Mouse (Mus musculus) midbrain, embryonic 13.5 days (tissue): ENCODE measurements at regions not wholly inside any gene's neighbourhood (a gene's known extent, or its start where the extent isn't known, plus 50 kb on each side); places are given as distances from the start of the nearest gene placed in this dataset.

ENCODE experiments used
- ATAC-seq: fragments of 200-750 bp; cut with Nextera tagmentation; 2 replicates; pipeline ENCODE4 v1.8.0; 2017; ENCODE audit warnings: mild to moderate bottlenecking, moderate TSS enrichment, moderate library complexity
- H3K27ac ChIP-seq: fragments of 300-500 bp; sonication (generic); 2 replicates; pipeline ENCODE4 v1.5.1; 2015; ENCODE audit warnings: inconsistent platforms, mild to moderate bottlenecking, moderate library complexity
- H3K27me3 ChIP-seq: fragments of 300-500 bp; sonication (generic); 2 replicates; pipeline ENCODE4 v1.6.1; 2015; ENCODE audit warnings: mild to moderate bottlenecking, inconsistent platforms
- H3K36me3 ChIP-seq: fragments of 300-500 bp; sonication (generic); 2 replicates; pipeline ENCODE4 v1.6.1; 2015; ENCODE audit warnings: mild to moderate bottlenecking, inconsistent platforms
- H3K4me1 ChIP-seq: fragments of 300-500 bp; sonication (generic); replicated peaks from 2 replicates; pipeline ENCODE4 v1.6.1; 2015; ENCODE audit warnings: inconsistent platforms
- H3K4me2 ChIP-seq: fragments of 300-500 bp; sonication (generic); replicated peaks from 2 replicates; pipeline ENCODE4 v1.6.1; 2015; ENCODE audit warnings: moderate library complexity, mild to moderate bottlenecking, inconsistent platforms
- H3K4me3 ChIP-seq: fragments of 300-500 bp; sonication (generic); replicated peaks from 2 replicates; pipeline ENCODE4 v1.5.1; 2015; ENCODE audit warnings: mild to moderate bottlenecking, inconsistent platforms
- H3K9ac ChIP-seq: fragments of 300-500 bp; sonication (generic); replicated peaks from 2 replicates; pipeline ENCODE4 v1.6.1; 2015; ENCODE audit warnings: mild to moderate bottlenecking, inconsistent platforms
- H3K9me3 ChIP-seq: fragments of 300-500 bp; sonication (generic); 2 replicates; pipeline ENCODE4 v1.6.1; 2016; ENCODE audit warnings: mild to moderate bottlenecking, inconsistent platforms
- WGBS: fragments of 180-500 bp; shearing (Covaris S2); methylation state at CpG from one replicate; pipeline ENCODE4 v1.1.7; 2015; 5-methylcytosine and 5-hydroxymethylcytosine counted together

DNA sequence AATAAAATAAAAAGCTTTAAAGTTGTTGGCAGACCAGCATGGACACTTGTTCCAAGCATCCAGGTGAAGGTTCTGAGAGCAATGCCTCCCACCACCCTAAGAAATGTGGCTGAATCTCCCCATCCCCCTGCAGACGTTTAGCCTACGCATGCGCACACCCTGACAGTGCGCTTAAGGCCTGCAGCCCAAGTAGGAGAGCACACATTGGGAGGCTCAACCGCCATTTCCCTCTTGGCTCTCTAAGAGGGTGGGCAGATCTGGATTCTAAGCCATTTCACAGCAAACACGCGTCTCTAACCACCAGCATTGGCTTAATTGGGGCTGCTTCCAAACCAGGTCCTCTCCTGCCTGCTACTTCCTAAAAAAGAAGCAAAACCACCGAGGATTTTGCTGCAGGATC, 106.6 kb downstream of the Barhl2 start:
- Histone ChIP-seq H3K4me2 (no peak overlapping the region), H3K36me3 (no peaks in the 10 kb centered on the region), H3K9me3 (no peaks in the 10 kb centered on the region), H3K9ac (no peak overlapping the region), H3K27ac (no peak overlapping the region), H3K4me1 (peaks cover 4% of the 10 kb centered on the region), H3K27me3 (peaks cover 15% of the 10 kb centered on the region), H3K4me3 (no peak overlapping the region)
- WGBS, result 84% methylated on average over 8 of the region's 8 CpGs
- no peak for ATAC-seq

DNA sequence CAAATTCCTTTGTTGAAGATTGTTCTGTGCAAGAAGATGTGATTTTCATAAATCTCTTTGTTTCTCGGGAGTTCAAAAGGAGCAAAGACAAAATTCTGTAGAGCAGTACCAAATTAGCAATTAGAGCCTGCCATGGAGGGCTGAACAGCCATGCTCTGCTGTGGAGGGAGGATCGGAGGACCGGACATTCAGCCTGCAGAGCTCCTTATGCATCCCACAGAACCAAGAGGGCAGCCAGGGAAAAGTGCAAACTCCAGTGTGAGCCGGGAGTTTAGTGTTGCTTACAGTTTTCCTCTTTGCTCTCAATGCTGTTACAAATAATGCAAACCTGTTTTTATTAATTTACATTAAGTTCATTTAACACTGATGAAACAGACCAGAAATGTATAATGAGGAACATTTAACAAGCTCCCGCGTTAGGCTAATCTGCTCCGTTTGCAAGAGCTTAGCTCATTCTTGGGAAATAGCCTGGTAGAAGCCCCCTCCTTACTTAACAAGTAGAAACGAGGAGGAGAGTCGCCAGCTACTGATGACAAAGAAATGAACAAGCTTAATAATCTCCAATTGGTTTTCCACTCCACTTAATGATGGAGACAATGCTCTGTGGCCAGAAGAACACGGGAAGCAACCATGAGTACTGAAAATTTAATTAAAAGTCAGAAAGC, 108.0 kb downstream of the Barhl2 start:
- peaks cover 4% of the 10 kb centered on the region for H3K4me1 ChIP-seq
- H3K27ac ChIP-seq, result no peak overlapping the region
- no peak overlapping the region for H3K4me2 ChIP-seq
- no peaks in the 10 kb centered on the region for H3K36me3 ChIP-seq
- ATAC-seq, result no peak
- H3K4me3 ChIP-seq, result no peak overlapping the region
- peaks cover 17% of the 10 kb centered on the region for H3K27me3 ChIP-seq
- H3K9me3 ChIP-seq, result no peaks in the 10 kb centered on the region
- no peak overlapping the region for H3K9ac ChIP-seq
- 27% methylated on average over 10 of the region's 10 CpGs for WGBS

DNA sequence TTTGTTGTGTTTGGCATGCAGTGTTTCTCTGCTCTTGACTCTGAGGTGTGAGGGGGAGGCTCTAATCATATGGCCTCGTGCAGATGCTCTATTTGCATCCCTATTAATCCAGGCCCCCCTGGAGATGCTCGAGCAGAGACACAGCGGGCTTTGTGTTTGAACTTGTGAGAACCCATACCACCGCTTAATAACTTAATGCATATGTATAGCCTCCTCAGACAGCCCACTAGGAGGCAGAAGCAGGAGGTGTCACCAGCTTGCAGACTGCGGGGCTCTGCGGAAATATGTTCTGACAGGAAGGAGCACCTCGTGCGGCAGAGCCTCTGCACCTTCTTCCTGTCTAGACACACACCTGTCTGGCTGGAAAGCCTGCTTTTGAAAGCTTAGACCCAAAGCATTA, 113.7 kb downstream of the Barhl2 start:
- 7% methylated on average over 8 of the region's 8 CpGs for WGBS
- peak overlapping the region; percentile 36 for H3K4me2 ChIP-seq
- ATAC-seq, result peak; percentile 83

DNA sequence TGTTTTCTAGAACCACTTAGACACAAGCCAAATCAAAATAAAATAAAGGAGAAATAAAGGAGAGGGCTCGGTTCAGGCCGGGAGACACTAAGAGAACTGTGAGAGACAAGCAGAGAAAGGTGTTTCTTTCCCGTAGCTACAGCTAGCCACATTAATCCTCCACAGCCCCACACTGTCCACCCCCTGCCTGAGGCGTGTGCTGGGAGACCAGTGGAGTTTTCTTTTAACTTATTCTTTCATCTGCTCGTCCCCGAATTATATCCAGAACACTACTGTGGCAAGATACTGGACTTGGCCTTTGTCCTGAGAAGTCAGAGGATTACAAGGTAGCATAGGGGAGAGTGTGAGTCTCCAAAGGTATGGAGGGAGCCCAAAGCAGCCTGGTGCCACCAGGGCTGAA, 114.4 kb downstream of the Barhl2 start:
- H3K4me2 ChIP-seq, result peak overlapping the region; percentile 36
- H3K4me1 ChIP-seq, result peaks cover 13% of the 10 kb centered on the region
- WGBS, result 28% methylated on average over 6 of the region's 6 CpGs
- H3K9ac ChIP-seq, result peak overlapping the region; percentile 25; the same call in 1 of the 2 replicates
- no peaks in the 10 kb centered on the region for H3K36me3 ChIP-seq
- no peaks in the 10 kb centered on the region for H3K9me3 ChIP-seq
- no peak overlapping the region for H3K27ac ChIP-seq
- no peak overlapping the region for H3K4me3 ChIP-seq
- ATAC-seq, result peak; percentile 37; the same call in 1 of the 2 replicates
- H3K27me3 ChIP-seq, result peaks cover 26% of the 10 kb centered on the region

More for the DNA sequence above, 113.7 kb downstream of the Barhl2 start:
- Histone ChIP-seq H3K4me1 (peaks cover 13% of the 10 kb centered on the region), H3K9me3 (no peaks in the 10 kb centered on the region), H3K9ac (no peak overlapping the region), H3K27me3 (peaks cover 29% of the 10 kb centered on the region), H3K36me3 (no peaks in the 10 kb centered on the region), H3K4me3 (no peak overlapping the region), H3K27ac (no peak overlapping the region)

DNA sequence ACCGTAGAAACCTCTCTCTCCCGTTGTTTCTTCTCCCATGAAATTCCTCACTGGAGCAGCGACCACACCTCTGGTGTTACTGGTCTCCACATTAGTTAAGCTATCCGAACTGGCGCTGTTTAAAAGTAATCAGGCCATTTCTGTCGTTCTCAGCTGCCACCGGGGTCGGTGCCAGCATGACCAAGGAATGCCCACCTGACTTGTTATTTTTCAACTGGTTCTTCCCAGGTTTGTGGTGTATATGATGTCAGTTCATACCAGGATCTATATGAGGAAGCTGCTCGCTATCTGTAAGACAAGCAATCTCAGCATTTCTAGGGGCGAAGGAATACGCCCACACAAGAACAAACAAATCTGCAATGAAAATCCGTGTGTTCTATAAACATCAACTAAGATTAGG, 116.6 kb downstream of the Barhl2 start:
- H3K4me2 ChIP-seq, result no peak overlapping the region
- WGBS, result 78% methylated on average over 12 of the region's 12 CpGs
- ATAC-seq, result no peak
- H3K9me3 ChIP-seq, result no peaks in the 10 kb centered on the region
- H3K4me1 ChIP-seq, result peaks cover 13% of the 10 kb centered on the region
- H3K4me3 ChIP-seq, result no peak overlapping the region
- H3K27me3 ChIP-seq, result peaks cover 21% of the 10 kb centered on the region
- H3K9ac ChIP-seq, result no peak overlapping the region
- no peaks in the 10 kb centered on the region for H3K36me3 ChIP-seq
- H3K27ac ChIP-seq, result no peak overlapping the region

DNA sequence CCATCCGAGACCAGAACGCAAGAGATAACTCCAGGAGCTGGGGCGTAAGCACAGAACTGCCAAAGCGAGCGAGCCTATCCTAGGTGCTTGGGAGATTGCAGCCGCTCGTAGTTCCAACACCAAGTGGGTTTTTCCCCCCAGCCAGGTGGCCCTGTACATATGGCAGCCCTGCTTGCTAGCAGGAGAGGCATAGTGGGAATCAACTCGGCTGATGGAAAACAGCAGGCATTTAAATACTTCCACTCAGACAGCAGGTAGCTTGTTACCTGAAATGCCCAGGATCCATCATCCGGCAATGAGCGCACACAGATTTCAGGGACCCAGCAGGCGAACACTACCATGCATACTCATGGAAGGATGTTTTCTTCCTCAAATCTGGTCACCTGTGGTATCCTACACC, 122.3 kb downstream of the Barhl2 start:
- Histone ChIP-seq H3K36me3 (no peaks in the 10 kb centered on the region), H3K4me1 (no peaks in the 10 kb centered on the region), H3K9ac (no peak overlapping the region), H3K9me3 (no peaks in the 10 kb centered on the region), H3K4me3 (no peak overlapping the region), H3K27ac (no peak overlapping the region), H3K4me2 (no peak overlapping the region), H3K27me3 (peaks cover 22% of the 10 kb centered on the region; the same call in 1 of the 2 replicates)
- ATAC-seq, result no peak
- 95% methylated on average over 11 of the region's 11 CpGs for WGBS

DNA sequence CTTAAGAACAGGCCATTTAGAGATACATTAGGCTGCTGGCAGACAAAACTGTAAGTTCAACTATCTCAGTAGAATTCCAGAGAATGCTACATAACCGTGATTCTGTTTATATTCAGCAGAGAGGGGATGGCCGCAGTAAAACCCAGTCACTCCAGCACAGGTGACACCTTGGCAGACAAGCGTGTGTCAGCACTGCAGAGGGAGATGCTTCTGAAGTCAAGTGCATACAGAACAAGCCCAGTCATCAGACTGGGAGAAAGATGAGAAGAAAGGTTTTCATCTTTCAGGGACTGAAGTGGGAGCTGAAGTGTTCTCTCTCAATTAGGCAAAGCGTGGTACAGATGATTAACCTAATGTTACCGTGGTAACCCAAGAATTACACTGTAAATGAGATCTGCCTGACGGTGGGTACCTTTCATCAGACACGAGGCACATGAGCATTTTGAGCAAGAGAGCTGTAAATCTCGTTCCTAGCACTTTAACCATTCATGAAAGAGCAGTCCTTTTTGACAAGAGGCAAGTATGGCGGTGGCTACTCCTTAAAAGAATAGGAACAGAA, 130.3 kb downstream of the Barhl2 start:
- Histone ChIP-seq H3K4me3 (no peak overlapping the region), H3K9me3 (no peaks in the 10 kb centered on the region), H3K36me3 (no peaks in the 10 kb centered on the region), H3K4me1 (peaks cover 15% of the 10 kb centered on the region), H3K4me2 (no peak overlapping the region), H3K27ac (no peak overlapping the region), H3K9ac (no peak overlapping the region), H3K27me3 (peaks cover 30% of the 10 kb centered on the region)
- ATAC-seq, result peak; percentile 55; the same call in 1 of the 2 replicates
- 51% methylated on average over 9 of the region's 9 CpGs for WGBS

DNA sequence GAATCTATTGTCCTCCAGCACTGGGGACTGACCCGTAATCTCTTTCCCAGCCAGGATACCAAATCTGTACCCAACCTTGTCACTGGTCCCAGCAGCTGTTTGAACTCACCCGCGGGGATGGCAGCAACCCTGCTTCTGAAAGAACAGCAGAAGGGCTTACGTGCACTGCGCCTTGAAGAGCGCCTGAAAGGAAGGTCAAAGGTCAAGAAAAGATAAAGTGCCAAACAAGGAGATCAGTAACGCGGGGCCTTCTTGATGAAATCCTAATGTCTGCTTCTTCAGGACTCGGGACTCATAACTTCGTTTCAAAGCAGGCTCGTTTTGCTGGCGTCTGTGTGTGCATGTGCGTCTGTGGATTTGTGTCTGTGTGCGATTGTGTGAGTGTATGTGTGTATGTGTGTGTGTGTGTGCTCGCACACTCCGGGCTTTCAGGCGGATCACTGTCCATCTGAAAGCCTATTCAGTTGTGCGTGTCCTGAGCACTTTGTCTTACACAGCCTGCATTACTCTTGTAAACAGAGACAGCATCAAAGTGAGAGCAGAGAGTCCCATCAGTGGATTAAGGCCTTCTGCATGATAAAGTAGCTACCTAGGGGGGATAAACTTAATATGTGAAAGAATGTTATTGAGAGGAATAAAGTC, 135.3 kb downstream of the Barhl2 start:
- Histone ChIP-seq H3K4me3 (no peak overlapping the region), H3K27me3 (peaks cover 23% of the 10 kb centered on the region), H3K9me3 (no peaks in the 10 kb centered on the region), H3K36me3 (no peaks in the 10 kb centered on the region), H3K9ac (0 out of 2 replicates have a peak overlapping the region, but pooled peaks have one; percentile 23), H3K27ac (no peak overlapping the region), H3K4me1 (peaks cover 42% of the 10 kb centered on the region), H3K4me2 (0 out of 2 replicates have a peak overlapping the region, but pooled peaks have one; percentile 17)
- WGBS, result 2% methylated on average over 18 of the region's 18 CpGs
- ATAC-seq, result peak; percentile 62; the same call in 1 of the 2 replicates

DNA sequence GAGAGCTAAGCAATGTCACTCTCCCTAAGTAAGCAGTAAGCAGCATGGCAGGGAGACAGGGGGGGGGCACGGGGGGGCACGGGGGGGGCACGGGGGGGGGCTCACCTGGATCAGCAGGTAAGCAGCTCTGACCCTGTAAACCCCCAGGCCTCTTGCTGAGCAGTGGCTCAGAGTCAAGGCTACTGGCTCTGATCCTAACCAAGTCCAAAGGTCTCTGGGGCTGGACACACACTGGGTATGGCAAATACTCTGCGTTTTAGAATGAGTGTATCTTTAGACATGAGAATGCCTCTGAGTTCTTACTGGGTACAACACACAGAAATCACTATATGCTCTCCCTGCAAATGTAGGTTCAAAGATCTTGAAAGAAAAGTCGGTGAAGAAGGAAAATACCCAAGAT, 136.5 kb downstream of the Barhl2 start:
- H3K27ac ChIP-seq, result no peak overlapping the region
- H3K4me2 ChIP-seq, result no peak overlapping the region
- H3K4me3 ChIP-seq, result no peak overlapping the region
- no peaks in the 10 kb centered on the region for H3K9me3 ChIP-seq
- H3K9ac ChIP-seq, result no peak overlapping the region
- WGBS, result 27% methylated on average over 5 of the region's 5 CpGs
- H3K36me3 ChIP-seq, result no peaks in the 10 kb centered on the region
- no peak for ATAC-seq
- H3K27me3 ChIP-seq, result peaks cover 21% of the 10 kb centered on the region
- H3K4me1 ChIP-seq, result peaks cover 38% of the 10 kb centered on the region

DNA sequence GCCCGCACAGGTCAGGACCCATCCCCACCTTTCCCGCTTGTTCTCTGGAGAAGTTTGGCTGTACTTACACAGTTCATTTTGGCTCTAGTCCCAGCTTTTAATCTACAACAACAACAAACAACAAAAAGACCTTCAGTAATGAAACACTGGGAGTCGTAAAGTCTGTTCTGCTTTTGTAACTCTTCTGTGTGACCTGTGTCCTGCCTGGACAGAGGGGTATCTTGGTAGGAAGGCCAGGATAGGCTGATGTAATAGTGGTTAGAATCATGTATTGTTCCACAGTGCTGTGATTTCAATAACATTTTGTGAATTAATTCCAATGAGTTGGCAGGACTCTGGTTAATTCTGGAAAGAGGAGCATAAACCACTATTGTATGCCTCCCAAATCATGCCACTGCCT, 136.9 kb downstream of the Barhl2 start:
- H3K9me3 ChIP-seq, result no peaks in the 10 kb centered on the region
- H3K9ac ChIP-seq, result no peak overlapping the region
- no peak for ATAC-seq
- no peaks in the 10 kb centered on the region for H3K36me3 ChIP-seq
- no peak overlapping the region for H3K4me2 ChIP-seq
- H3K4me3 ChIP-seq, result no peak overlapping the region
- peaks cover 38% of the 10 kb centered on the region for H3K4me1 ChIP-seq
- peaks cover 23% of the 10 kb centered on the region for H3K27me3 ChIP-seq
- WGBS, result 54% methylated on average over 3 of the region's 3 CpGs
- no peak overlapping the region for H3K27ac ChIP-seq

DNA sequence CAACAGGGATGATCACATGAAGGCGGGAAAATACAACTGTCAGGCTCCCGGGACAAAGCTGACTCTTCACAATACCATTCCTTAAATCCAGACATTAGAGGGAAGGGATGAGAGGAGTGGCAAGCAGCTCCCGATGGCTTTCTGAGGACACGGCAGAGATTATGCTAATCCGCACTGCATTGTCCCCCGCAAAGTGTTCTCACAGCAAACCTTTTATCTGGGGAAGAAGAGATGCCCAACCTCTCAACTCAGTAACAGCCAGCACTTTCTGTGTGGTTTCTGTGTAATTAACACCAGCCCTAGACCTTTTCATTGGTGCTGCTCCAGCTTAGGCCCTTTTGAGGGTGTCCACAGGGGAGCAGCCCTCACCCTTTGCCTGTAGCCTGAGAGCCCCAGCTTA, 137.9 kb downstream of the Barhl2 start:
- no peak overlapping the region for H3K9ac ChIP-seq
- WGBS, result 1% methylated on average over 6 of the region's 6 CpGs
- H3K4me2 ChIP-seq, result no peak overlapping the region
- peak overlapping the region; percentile 25; the same call in 1 of the 2 replicates for H3K27ac ChIP-seq
- H3K27me3 ChIP-seq, result peaks cover 20% of the 10 kb centered on the region; the same call in 1 of the 2 replicates
- ATAC-seq, result peak; percentile 79
- H3K9me3 ChIP-seq, result no peaks in the 10 kb centered on the region
- no peak overlapping the region for H3K4me3 ChIP-seq
- H3K4me1 ChIP-seq, result peaks cover 38% of the 10 kb centered on the region
- H3K36me3 ChIP-seq, result no peaks in the 10 kb centered on the region

DNA sequence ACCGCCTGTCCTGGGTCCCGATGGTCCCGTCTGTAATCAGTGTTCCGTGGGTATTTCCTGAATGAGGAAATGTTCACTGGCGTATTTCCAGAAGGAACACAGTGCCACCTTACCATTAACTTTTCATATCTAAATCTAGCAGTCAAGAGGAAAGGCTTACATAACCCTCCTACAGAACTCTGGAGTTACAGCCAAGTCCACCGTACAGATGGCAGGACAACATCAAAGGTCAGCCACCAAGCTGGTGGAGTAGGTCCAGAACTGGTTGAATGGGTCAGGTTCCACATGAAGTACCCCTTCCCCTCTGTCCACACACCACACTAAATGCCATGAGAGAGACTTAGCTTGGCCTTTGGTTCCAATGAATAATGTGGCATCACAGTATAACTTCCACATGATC, 139.7 kb downstream of the Barhl2 start:
- H3K4me2 ChIP-seq, result no peak overlapping the region
- H3K4me1 ChIP-seq, result peaks cover 36% of the 10 kb centered on the region
- no peaks in the 10 kb centered on the region for H3K9me3 ChIP-seq
- no peak overlapping the region for H3K9ac ChIP-seq
- WGBS, result 94% methylated on average over 6 of the region's 6 CpGs
- H3K27ac ChIP-seq, result no peak overlapping the region
- H3K27me3 ChIP-seq, result peaks cover 27% of the 10 kb centered on the region
- H3K36me3 ChIP-seq, result no peaks in the 10 kb centered on the region
- no peak overlapping the region for H3K4me3 ChIP-seq
- ATAC-seq, result no peak
